Comparison of ENCODE assay signal across 10 mouse cellular contexts in genomic region chr17:25568880-25569279, GRCm38 (mm10). TPM values are rescaled to one million over a fixed set of nuclear protein-coding genes. Genes with fewer than 3 reads are reported as not detected.
DNase-seq lines count a peak whose midpoint lies in the region; ATAC-seq lines count a peak whose summit lies in the region.
"Had no signal": no experiment of that assay in that cellular context is flagged by ENCODE, and none has a peak within 500 bp of the region (broad histone marks: within the 10 kb centered on the region; RNA-seq: fewer than 3 reads in every experiment).

No protein-coding gene starts in this region.

- peaks cover 19% of the 10 kb centered on the region for H3K27me3 ChIP-seq in embryonic facial prominence, embryonic 14.5 days (replicated peaks; ENCODE audit: control insufficient read depth, insufficient read depth, low read length)
- H3K27me3 ChIP-seq in hindbrain, embryonic 13.5 days: peaks cover 55% of the 10 kb centered on the region
- peaks cover 29% of the 10 kb centered on the region for H3K27me3 ChIP-seq in neural tube, embryonic 12.5 days (replicated peaks)

- 65% methylated on average over 11 of the region's 11 CpGs for WGBS in embryonic facial prominence, embryonic 14.5 days
- WGBS in hindbrain, embryonic 13.5 days: 62% methylated on average over 11 of the region's 11 CpGs
- 75% methylated on average over 11 of the region's 11 CpGs for WGBS in neural tube, embryonic 12.5 days

- H3K4me3 ChIP-seq in embryonic facial prominence, embryonic 14.5 days (ENCODE audit: low read depth, low read length): peak overlapping the region; percentile 60
- H3K4me3 ChIP-seq in hindbrain, embryonic 13.5 days: peak overlapping the region; percentile 50
- H3K4me3 ChIP-seq in neural tube, embryonic 12.5 days: peak overlapping the region; percentile 41; the same call in 1 of the 2 replicates

- H3K27ac ChIP-seq in embryonic facial prominence, embryonic 14.5 days (replicated peaks; ENCODE audit: low read depth, low read length): no peak overlapping the region
- peak overlapping the region; percentile 56 for H3K27ac ChIP-seq in hindbrain, embryonic 13.5 days
- no peak overlapping the region for H3K27ac ChIP-seq in neural tube, embryonic 12.5 days

- no peak for ATAC-seq in embryonic facial prominence, embryonic 14.5 days (ENCODE audit: low read depth)
- ATAC-seq in hindbrain, embryonic 13.5 days (ENCODE audit: low FRiP score): no peak
- no peak for ATAC-seq in neural tube, embryonic 12.5 days (ENCODE audit: low FRiP score, low read depth)

- DNase-seq in layer of hippocampus, adult 11-12 months (ENCODE audit: low spot score): peak; percentile 52
- DNase-seq in layer of hippocampus, postnatal 25 days (ENCODE audit: extremely low spot score in 1 of 2, low spot score in 1 of 2): no peak
- DNase-seq in embryonic facial prominence, embryonic 14.5 days (ENCODE audit: low spot score): no peak
- no peak for DNase-seq in ovary, adult 18-20 months (ENCODE audit: low spot score)
- DNase-seq in kidney, postnatal 10 days: no peak
- no peak for DNase-seq in adrenal gland, postnatal 36 days
- DNase-seq: kidney, postnatal 14 days had no signal

- peaks cover 28% of the 10 kb centered on the region for H3K4me1 ChIP-seq in embryonic facial prominence, embryonic 14.5 days (ENCODE audit: control insufficient read depth, insufficient read depth, low read length)
- peaks cover 54% of the 10 kb centered on the region for H3K4me1 ChIP-seq in hindbrain, embryonic 13.5 days (replicated peaks)
- peaks cover 55% of the 10 kb centered on the region for H3K4me1 ChIP-seq in neural tube, embryonic 12.5 days

- no peaks in the 10 kb centered on the region for H3K9me3 ChIP-seq in embryonic facial prominence, embryonic 14.5 days (ENCODE audit: control insufficient read depth, low read length)
- no peaks in the 10 kb centered on the region for H3K9me3 ChIP-seq in hindbrain, embryonic 13.5 days
- no peaks in the 10 kb centered on the region for H3K9me3 ChIP-seq in neural tube, embryonic 12.5 days
- H3K9me3 ChIP-seq: G1E had no signal

- H3K4me2 ChIP-seq in embryonic facial prominence, embryonic 14.5 days (ENCODE audit: low read depth, low read length): peak overlapping the region; percentile 99
- peak overlapping the region; percentile 93 for H3K4me2 ChIP-seq in hindbrain, embryonic 13.5 days
- H3K4me2 ChIP-seq in neural tube, embryonic 12.5 days (replicated peaks): peak overlapping the region; percentile 98

- H3K9ac ChIP-seq in embryonic facial prominence, embryonic 14.5 days (ENCODE audit: low read depth, low read length): peak overlapping the region; percentile 70
- H3K9ac ChIP-seq in hindbrain, embryonic 13.5 days: peak overlapping the region; percentile 76
- no peak overlapping the region for H3K9ac ChIP-seq in neural tube, embryonic 12.5 days

- 0 out of 2 replicates have a peak, but pooled peaks cover 6% of the 10 kb centered on the region for H3K36me3 ChIP-seq in embryonic facial prominence, embryonic 14.5 days (ENCODE audit: control insufficient read depth, insufficient read depth, low read length)
- no peaks in the 10 kb centered on the region for H3K36me3 ChIP-seq in hindbrain, embryonic 13.5 days
- peaks cover 3% of the 10 kb centered on the region; the same call in 1 of the 2 replicates for H3K36me3 ChIP-seq in neural tube, embryonic 12.5 days
- H3K36me3 ChIP-seq: G1E had no signal

RNA-seq across cellular contexts. Expression of gene Sox8, which starts 1.6 kb away (rescaled TPM):
- 10 to 100 TPM; 61.9 to 67.1 TPM for total RNA-seq in layer of hippocampus, postnatal 25 days (2021)
- polyA plus RNA-seq in embryonic facial prominence, embryonic 14.5 days (2014; fragmentation: Nextera tagmentation; extraction: Ambion mirVana): 15.8 and 18.0 TPM in 2 replicates
- polyA plus RNA-seq in hindbrain, embryonic 13.5 days (2015; fragmentation: Nextera tagmentation; extraction: Ambion mirVana): 11.1 and 11.8 TPM in 2 replicates
- polyA plus RNA-seq in neural tube, embryonic 12.5 days (2016; fragmentation: Nextera tagmentation; extraction: Ambion mirVana): 8.1 and 9.5 TPM in 2 replicates
- 1 to 10 TPM; 1.3 to 2.5 TPM for total RNA-seq in adrenal gland, postnatal 36 days (2021)
- polyA plus RNA-seq: G1E had no signal

RNA-seq across cellular contexts. Expression of gene Lmf1, which starts 10.0 kb away (rescaled TPM):
- total RNA-seq in layer of hippocampus, postnatal 25 days (2021): 10 to 100 TPM; 24.9 to 34.0 TPM
- polyA plus RNA-seq in embryonic facial prominence, embryonic 14.5 days (2014; fragmentation: Nextera tagmentation; extraction: Ambion mirVana): 27.3 and 30.1 TPM in 2 replicates
- polyA plus RNA-seq in hindbrain, embryonic 13.5 days (2015; fragmentation: Nextera tagmentation; extraction: Ambion mirVana): 22.6 and 24.0 TPM in 2 replicates
- 25.2 and 25.8 TPM in 2 replicates for polyA plus RNA-seq in neural tube, embryonic 12.5 days (2016; fragmentation: Nextera tagmentation; extraction: Ambion mirVana)
- total RNA-seq in adrenal gland, postnatal 36 days (2021): 10 to 100 TPM; 29.6 to 37.9 TPM
